Mouse (Mus musculus) left cerebral cortex, adult 8-10 months (tissue): ENCODE measurements around the gene Cmpk1. TPM values are rescaled to one million over a fixed set of nuclear protein-coding genes. Genes with fewer than 3 reads are reported as not detected.
"Not testable (repeated sequence)": the region's sequence is repeated elsewhere in the genome, so short reads cannot be mapped to it uniquely, and the experiment has no call there.

Experiments used
- DNase-seq, 2 experiments: peaks; one replicate each; pipeline ENCODE4 v3.0.0; 2022; ENCODE audit warnings: low spot score in 2 of 2
- total RNA-seq, 4 experiments: library from RNA; stranded (reverse); gene quantifications; 2 replicates each; pipeline ENCODE4 v1.2.4; 2022

The Cmpk1 gene
- total RNA-seq: 10 to 100 TPM; 65.7 to 72.1 (median 70.6) TPM

GRCm38 (mm10) chr4:114986591-114987432, at the start of gene Cmpk1:
Cmpk1 (minus strand) TSS chr4:114987241.
- peak; percentile 64 to 74 for DNase-seq

DNA sequence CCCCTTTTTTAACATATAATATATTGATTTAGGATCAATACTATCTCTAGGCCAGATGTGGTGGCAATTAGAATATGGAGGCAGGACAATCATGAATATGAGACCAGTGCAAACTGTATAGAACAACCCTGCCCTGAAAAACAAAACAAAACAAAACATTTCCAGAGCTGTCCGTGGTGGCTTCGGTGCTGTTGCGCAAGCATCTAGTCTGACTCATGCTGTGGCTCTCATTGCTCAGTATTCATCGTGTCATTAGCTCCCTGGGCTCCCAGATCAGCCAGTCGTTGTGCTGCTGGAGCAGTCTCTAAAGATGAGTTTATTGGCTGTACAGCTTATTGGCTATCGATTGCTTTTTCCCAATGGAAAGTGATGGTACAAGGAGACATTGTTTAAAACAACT, 48.0 kb upstream of the Cmpk1 start:
- DNase-seq: no peak

DNA sequence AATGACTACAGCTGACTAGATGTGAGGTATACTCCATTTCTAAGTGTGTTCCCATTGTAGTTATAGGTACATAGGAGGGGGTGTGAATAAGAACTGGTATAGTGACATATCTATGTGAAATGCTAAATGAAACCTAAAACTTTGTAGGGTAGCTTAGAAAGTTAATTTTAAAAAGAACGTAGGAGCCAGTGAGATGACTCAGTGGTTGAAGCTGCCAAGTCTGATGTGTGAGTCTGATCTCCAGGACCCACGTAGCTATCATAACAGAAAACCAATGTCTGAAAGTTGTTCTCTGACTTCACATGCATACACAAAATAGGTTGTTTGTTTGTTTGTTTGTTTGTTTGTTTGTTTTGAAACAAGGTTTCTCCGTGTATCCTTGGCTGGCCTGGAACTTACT, 33.0 kb upstream of the Cmpk1 start:
- DNase-seq: no peak

- DNase-seq: no peak
These were observed 27.2 kb upstream of the Cmpk1 start for GRCm38 (mm10) chr4:115014276-115014675.

GRCm38 (mm10) chr4:115000429-115000795, 13.4 kb upstream of the Cmpk1 start:
- DNase-seq: no peak

DNA sequence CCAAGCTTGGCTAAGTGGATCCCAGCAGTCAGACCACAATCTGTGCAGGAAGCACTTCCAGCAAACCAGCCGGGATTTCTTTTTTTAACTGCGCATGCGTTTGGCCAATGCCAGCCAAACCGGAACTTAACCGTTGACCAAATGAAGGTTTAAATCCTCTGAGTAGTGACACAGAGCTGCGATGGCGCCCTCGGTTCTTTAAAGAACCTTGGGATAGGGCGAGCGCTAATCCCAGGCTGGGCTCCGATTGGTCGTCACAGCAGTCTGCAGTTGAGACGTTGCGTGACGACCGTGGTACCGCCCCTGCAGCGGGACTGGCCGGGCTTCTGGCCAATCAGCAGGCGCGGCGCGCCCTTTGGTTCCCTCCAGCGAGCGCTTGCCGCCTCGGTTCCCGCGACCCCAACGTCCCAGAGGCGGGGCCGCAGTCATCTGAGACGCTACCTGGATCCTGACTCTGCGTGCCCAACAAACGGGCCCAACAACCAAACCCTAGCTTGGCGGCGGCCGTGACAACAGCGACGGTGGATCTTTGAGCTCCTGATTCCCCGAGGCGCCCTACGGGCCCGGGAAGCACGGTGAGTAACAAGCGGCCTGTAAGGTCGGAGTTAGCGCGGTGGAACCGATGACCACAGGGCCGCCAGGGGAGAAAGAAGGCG, 12.9 kb upstream of the Cmpk1 start, which contains the start of gene Stil:
Gene Stil, plus strand, starts transcription at position 387 of the 656 bp plus-strand sequence.
- peak; percentile 89 to 96 for DNase-seq

DNA sequence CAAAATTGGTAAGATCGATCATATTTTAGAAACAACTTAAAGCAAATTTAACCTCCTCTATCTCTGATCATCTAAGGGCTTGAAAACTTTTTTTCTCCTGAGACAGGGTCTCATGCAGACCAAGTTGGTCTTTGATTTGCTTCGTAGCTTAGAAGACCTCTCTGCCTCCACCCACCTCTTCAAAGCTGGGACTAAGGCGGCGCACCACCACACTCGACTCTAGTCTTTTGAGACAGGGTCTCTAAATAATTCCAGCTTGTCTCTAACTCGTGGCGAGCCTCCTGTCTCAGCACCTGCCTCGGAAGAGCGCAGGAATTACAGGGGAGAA, 12.4 kb upstream of the Cmpk1 start:
- no peak for DNase-seq

- DNase-seq: no peak
These were observed 10.0 kb upstream of the Cmpk1 start for GRCm38 (mm10) chr4:114997051-114997450.

GRCm38 (mm10) chr4:114994218-114994617, 7.2 kb upstream of the Cmpk1 start:
- DNase-seq: no peak

- DNase-seq: no peak
These were observed 840 bp downstream of the Cmpk1 start for GRCm38 (mm10) chr4:114986211-114986590.

DNA sequence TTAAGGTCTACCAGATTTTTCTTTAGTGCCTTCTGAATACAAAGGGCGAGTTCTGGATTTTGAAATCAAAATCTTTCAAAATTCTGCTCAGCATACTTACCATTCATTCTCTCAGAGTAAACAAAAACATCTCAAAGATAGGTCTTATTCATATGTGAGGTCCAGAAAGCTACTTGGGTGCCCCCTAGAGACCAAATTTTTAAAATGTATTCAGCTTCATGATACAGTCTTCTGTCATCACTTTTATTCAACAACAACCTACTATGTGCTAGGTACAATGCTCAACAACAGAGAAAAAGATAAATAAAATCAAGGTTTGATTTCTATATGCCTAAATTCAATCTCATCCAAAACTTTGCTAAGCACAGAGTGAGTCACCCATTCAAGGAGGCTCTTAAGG, 4.0 kb downstream of the Cmpk1 start:
- no peak for DNase-seq

- DNase-seq: no peak
These were observed 4.4 kb downstream of the Cmpk1 start for GRCm38 (mm10) chr4:114982619-114983018.

- DNase-seq: no peak
These were observed 13.8 kb downstream of the Cmpk1 start for GRCm38 (mm10) chr4:114973229-114973740.

- no peak for DNase-seq
These were observed 16.3 kb downstream of the Cmpk1 start for GRCm38 (mm10) chr4:114970736-114971135.

DNA sequence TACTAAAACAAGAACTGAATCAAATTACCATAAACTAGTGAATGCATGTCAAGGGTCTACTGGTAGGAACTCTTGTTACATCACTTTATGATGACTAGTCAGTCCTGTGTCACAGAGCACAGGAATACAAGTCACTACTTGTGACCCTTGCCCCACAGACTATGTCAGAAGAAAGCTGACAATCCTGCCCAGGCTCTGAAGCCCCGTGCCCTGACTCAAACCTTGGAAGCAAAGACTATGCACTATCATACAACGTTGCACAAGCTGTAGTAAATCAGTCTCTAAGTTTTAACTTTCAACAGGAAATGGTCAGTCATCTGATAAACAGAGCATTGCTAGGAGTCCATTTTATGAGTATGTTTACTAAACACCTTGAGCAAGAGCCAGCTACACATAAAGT, 26.2 kb downstream of the Cmpk1 start:
- DNase-seq: not testable (repeated sequence)

DNA sequence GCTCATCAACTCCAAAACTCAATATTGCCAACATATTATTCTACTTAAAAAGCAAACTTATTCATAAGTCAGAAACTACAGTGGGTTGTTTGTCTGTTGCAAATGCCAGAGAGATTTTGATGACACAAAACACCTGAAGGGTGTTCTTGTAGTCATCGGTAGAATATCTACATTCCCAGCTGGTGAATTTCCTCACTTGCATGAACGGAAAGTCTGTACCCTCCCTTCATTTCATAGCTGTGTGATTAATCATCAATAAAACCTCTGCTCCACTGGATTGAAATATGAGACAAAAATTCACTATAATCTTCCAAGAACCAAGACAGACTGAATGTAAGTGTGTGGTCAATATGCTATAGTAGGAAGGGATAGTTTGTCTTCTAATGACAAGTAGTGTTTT, 27.5 kb downstream of the Cmpk1 start:
- DNase-seq: no peak

GRCm38 (mm10) chr4:114958786-114959185, 28.3 kb downstream of the Cmpk1 start:
- no peak for DNase-seq

DNA sequence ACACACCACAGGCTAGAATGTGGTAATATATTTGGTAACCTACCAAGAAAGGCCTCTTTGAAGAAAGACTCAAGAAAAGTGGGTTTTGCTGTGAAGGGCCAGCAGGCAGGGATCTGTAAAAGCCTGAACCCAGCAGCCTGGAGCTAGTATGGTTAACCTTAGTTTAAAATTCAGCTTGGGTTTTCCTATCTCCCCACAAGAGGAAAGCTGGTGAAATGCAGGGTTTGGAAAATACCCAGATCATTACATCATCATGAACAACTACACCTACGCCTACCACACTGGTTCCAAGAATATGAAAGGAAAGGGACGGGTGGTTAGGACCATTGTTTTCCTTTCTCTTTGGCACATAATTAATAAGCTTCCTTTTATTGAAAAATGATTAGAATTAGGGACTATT, 28.8 kb downstream of the Cmpk1 start:
- no peak for DNase-seq

DNA sequence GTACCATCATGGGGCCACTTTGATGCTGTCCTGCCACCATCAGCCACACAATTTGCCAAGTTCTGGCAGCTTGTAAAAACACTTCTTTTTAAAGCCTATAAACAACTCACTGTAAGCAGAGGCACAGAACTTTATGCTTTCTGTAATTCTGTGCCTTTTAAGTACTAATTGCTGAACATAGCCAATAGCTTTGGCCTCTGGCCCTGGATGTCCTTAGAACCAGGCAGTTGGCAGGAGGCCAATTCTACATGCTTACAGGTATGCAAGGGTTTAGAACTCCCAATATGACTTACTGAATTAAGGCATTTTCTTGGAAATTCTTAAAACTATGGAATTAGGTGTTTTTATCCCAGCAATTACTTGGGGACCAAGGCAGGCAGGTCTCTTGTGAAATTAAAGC, 29.6 kb downstream of the Cmpk1 start:
- no peak for DNase-seq

DNA sequence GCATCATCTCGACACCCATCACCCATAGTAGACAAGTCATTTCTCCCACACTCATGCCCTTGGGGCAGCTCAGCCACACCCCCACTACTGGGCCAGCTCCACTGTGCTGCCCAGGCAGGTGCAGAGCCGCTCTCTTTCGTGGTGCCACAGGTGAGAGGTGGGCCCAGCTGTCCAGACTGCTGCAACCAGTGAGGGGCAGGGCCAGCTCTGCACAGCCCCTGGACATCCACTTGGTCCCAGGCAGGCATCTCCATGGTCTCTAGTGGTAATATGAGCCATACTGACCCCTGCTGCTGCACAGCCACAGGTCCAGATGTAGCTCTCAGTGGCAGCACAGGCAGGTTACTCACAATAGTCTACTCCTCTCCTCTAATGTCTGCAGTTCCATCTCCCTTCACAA, 33.9 kb downstream of the Cmpk1 start:
- no peak for DNase-seq

DNA sequence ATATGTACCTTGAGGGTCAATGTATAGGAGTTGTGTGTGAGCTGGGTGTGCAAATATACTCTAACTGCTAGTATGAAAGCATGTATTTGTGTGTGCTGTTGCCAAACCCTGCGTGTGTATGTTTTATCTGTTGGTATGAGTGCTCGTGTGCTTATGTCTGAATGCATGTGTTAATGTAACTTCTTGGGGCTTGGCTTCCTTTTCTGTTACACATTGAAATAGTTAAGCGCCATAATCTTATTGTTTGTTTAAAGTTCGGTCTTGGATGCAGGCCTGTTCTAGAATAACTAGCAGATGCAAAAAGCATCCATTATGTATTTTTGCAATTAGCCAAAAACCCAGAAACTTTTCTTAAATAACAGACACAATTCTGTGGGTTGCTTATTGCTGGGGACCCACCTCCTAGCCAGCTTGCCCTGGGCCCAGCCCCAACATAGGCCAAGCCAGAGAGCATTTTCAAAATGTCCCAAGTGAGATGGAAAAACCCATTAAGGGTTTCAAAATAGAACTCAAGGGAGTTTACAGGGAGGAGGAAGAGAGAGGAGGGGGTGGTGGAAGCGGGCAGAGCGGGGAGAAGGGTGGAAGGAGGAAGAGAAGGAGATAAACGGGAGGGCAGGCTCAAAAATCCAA, 39.1 kb downstream of the Cmpk1 start:
- DNase-seq: no peak

DNA sequence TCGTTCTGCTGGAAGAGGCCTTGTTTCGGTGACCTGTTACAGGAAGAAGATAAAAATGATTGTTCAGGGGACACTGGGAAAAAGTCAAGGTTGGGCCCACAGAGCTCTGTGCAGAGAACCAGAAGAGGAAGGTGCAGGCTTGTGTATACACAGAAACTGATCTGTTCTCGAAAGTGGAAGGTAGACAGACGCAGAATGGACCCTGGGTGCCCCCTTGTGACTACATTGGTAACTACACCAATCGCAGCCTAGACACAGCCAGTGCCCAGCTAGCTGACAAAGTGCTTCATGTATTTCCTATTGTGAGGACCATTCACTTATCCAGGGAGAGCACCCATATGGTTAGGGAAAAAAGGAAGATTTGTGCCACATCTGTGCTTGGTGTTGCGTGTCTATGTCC, 39.6 kb downstream of the Cmpk1 start:
- DNase-seq: peak; percentile 54 to 84
